Mouse (Mus musculus) hindbrain, embryonic 16.5 days (tissue): ENCODE data around the gene Radil. TPM values are rescaled to one million over a fixed set of nuclear protein-coding genes. Genes with fewer than 3 reads are reported as not detected.

Experiments used
- ATAC-seq: fragments of 200-750 bp; cut with Nextera tagmentation; 2 replicates; pipeline ENCODE4 v1.8.0; 2017; ENCODE audit warnings: moderate TSS enrichment, moderate library complexity
- H3K27ac ChIP-seq: fragments of 300-500 bp; sonication (generic); 2 replicates; pipeline ENCODE4 v1.5.1; 2014; ENCODE audit warnings: low read depth, mild to moderate bottlenecking, control low read depth, low read length, moderate library complexity
- H3K27me3 ChIP-seq: fragments of 300-500 bp; sonication (generic); replicated peaks from 2 replicates; pipeline ENCODE4 v1.6.1; 2014; ENCODE audit warnings: low read length; ENCODE audit not compliant: control insufficient read depth, insufficient read depth
- H3K36me3 ChIP-seq: fragments of 300-500 bp; sonication (generic); 2 replicates; pipeline ENCODE4 v1.6.1; 2014; ENCODE audit warnings: mild to moderate bottlenecking, low read length, moderate library complexity, mixed read lengths; ENCODE audit not compliant: control insufficient read depth, insufficient read depth
- H3K4me1 ChIP-seq: fragments of 300-500 bp; sonication (generic); 2 replicates; pipeline ENCODE4 v1.6.1; 2014; ENCODE audit warnings: low read depth, low read length; ENCODE audit not compliant: control insufficient read depth, insufficient read depth
- H3K4me2 ChIP-seq: fragments of 300-500 bp; sonication (generic); 2 replicates; pipeline ENCODE4 v1.6.1; 2014; ENCODE audit warnings: mild to moderate bottlenecking, low read length, control low read depth, moderate library complexity
- H3K4me3 ChIP-seq: fragments of 300-500 bp; sonication (generic); 2 replicates; pipeline ENCODE4 v1.5.1; 2014; ENCODE audit warnings: mild to moderate bottlenecking, low read length, control low read depth, moderate library complexity
- H3K9ac ChIP-seq: fragments of 300-500 bp; sonication (generic); 2 replicates; pipeline ENCODE4 v1.6.1; 2014; ENCODE audit warnings: low read depth, mild to moderate bottlenecking, control low read depth, low read length, moderate library complexity
- H3K9me3 ChIP-seq: fragments of 300-500 bp; sonication (generic); 2 replicates; pipeline ENCODE4 v1.6.1; 2014; ENCODE audit warnings: mild to moderate bottlenecking, low read length, moderate library complexity; ENCODE audit not compliant: control insufficient read depth
- WGBS: fragments of 180-500 bp; shearing (Covaris S2); extraction: QIAGEN DNeasy Blood & Tissue Kit; methylation state at CpG from one replicate; pipeline ENCODE4 v1.1.7; 2014; 5-methylcytosine and 5-hydroxymethylcytosine counted together
- polyA plus RNA-seq: library from polyadenylated mRNA; unstranded; fragments of >200 nt; fragmentation: Nextera tagmentation; extraction: Ambion mirVana; gene quantifications from 2 replicates; pipeline ENCODE4 v1.2.1, GENCODE M21; 2015

Gene Radil
- polyA plus RNA-seq, 1 experiment from 2014 or later: 24.3 TPM

- peak overlapping the region; percentile 40 for H3K9ac ChIP-seq
- H3K4me2 ChIP-seq: peak overlapping the region; percentile 27; the same call in 1 of the 2 replicates
- H3K4me3 ChIP-seq: no peak overlapping the region
- peaks cover 11% of the 10 kb centered on the region for H3K4me1 ChIP-seq
- WGBS: 6% methylated on average over 9 of the region's 9 CpGs
- no peaks in the 10 kb centered on the region for H3K9me3 ChIP-seq
- peak overlapping the region; percentile 58; the same call in 1 of the 2 replicates for H3K27ac ChIP-seq
- H3K36me3 ChIP-seq: peaks cover 4% of the 10 kb centered on the region; the same call in 1 of the 2 replicates
- no peaks in the 10 kb centered on the region for H3K27me3 ChIP-seq
- ATAC-seq: peak; percentile 70
Observed at GRCm38 (mm10) chr5:142448076-142448475, 102.8 kb downstream of the Radil start.

GRCm38 (mm10) chr5:142445709-142446108 lies 105.2 kb downstream of the Radil start:
- peaks cover 19% of the 10 kb centered on the region for H3K4me1 ChIP-seq
- H3K27me3 ChIP-seq: no peaks in the 10 kb centered on the region
- H3K27ac ChIP-seq: no peak overlapping the region
- no peaks in the 10 kb centered on the region for H3K9me3 ChIP-seq
- no peaks in the 10 kb centered on the region; the same call in 1 of the 2 replicates for H3K36me3 ChIP-seq
- 35% methylated on average over 8 of the region's 8 CpGs for WGBS
- no peak overlapping the region for H3K4me3 ChIP-seq
- no peak overlapping the region for H3K9ac ChIP-seq
- H3K4me2 ChIP-seq: no peak overlapping the region
- ATAC-seq: no peak

- Histone ChIP-seq H3K9ac (no peak overlapping the region), H3K27me3 (no peaks in the 10 kb centered on the region), H3K4me1 (peaks cover 26% of the 10 kb centered on the region), H3K4me3 (no peak overlapping the region), H3K4me2 (no peak overlapping the region), H3K36me3 (no peaks in the 10 kb centered on the region), H3K27ac (no peak overlapping the region; the same call in 1 of the 2 replicates), H3K9me3 (no peaks in the 10 kb centered on the region)
- ATAC-seq: no peak
- 20% methylated on average over 4 of the region's 11 CpGs for WGBS
Observed at GRCm38 (mm10) chr5:142444791-142445531, 105.9 kb downstream of the Radil start.

DNA sequence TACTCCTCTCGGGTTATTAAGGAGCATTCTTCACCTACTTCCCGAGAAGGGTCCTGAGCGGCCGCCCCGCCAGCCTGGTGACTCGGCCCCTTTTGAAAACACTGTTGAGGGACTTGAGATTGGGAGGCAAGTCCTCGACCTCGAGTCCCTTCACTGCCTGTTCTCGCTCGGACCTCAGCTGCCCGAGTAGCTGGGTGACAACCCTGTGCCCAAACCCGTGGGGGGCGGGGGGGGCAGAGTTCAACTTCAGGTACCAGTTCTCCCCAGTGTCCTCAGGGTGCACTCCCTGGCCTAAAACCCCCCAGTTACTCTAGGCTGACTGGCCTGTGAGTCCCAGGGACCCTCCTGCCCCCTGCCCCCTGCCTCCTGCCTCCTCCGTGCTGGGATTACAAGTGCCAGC lies 106.9 kb downstream of the Radil start:
- Histone ChIP-seq H3K9ac (no peak overlapping the region), H3K27ac (no peak overlapping the region), H3K36me3 (no peaks in the 10 kb centered on the region), H3K4me1 (peaks cover 31% of the 10 kb centered on the region), H3K9me3 (no peaks in the 10 kb centered on the region), H3K27me3 (no peaks in the 10 kb centered on the region), H3K4me3 (no peak overlapping the region), H3K4me2 (no peak overlapping the region)
- 75% methylated on average over 14 of the region's 14 CpGs for WGBS
- no peak for ATAC-seq

GRCm38 (mm10) chr5:142443514-142443913 lies 107.4 kb downstream of the Radil start:
- Histone ChIP-seq H3K9me3 (no peaks in the 10 kb centered on the region), H3K27ac (no peak overlapping the region), H3K36me3 (no peaks in the 10 kb centered on the region), H3K4me3 (no peak overlapping the region), H3K27me3 (no peaks in the 10 kb centered on the region), H3K4me1 (peaks cover 31% of the 10 kb centered on the region), H3K4me2 (no peak overlapping the region), H3K9ac (no peak overlapping the region)
- 55% methylated on average over 15 of the region's 15 CpGs for WGBS
- no peak for ATAC-seq

GRCm38 (mm10) chr5:142442045-142442440 lies 108.9 kb downstream of the Radil start:
- Histone ChIP-seq H3K4me2 (no peak overlapping the region), H3K36me3 (no peaks in the 10 kb centered on the region), H3K4me1 (peaks cover 26% of the 10 kb centered on the region), H3K9me3 (no peaks in the 10 kb centered on the region), H3K9ac (no peak overlapping the region), H3K27ac (no peak overlapping the region; the same call in 1 of the 2 replicates), H3K27me3 (no peaks in the 10 kb centered on the region), H3K4me3 (no peak overlapping the region)
- ATAC-seq: no peak
- 83% methylated on average over 7 of the region's 7 CpGs for WGBS

GRCm38 (mm10) chr5:142441332-142442044 lies 109.4 kb downstream of the Radil start:
- Histone ChIP-seq H3K27ac (peak overlapping the region; percentile 80), H3K27me3 (no peaks in the 10 kb centered on the region), H3K9ac (no peak overlapping the region), H3K36me3 (peaks cover 2% of the 10 kb centered on the region; the same call in 1 of the 2 replicates), H3K9me3 (no peaks in the 10 kb centered on the region), H3K4me2 (peak overlapping the region; percentile 54; the same call in 1 of the 2 replicates), H3K4me3 (no peak overlapping the region), H3K4me1 (peaks cover 26% of the 10 kb centered on the region)
- WGBS: 52% methylated on average over 22 of the region's 22 CpGs
- no peak for ATAC-seq

- Histone ChIP-seq H3K9ac (0 out of 2 replicates have a peak overlapping the region, but pooled peaks have one; percentile 11), H3K4me2 (peak overlapping the region; percentile 54), H3K9me3 (no peaks in the 10 kb centered on the region), H3K27ac (peak overlapping the region; percentile 80), H3K27me3 (no peaks in the 10 kb centered on the region), H3K36me3 (peaks cover 9% of the 10 kb centered on the region), H3K4me1 (peaks cover 24% of the 10 kb centered on the region), H3K4me3 (peak overlapping the region; percentile 20)
- peak; percentile 90 for ATAC-seq
- 2% methylated on average over 19 of the region's 19 CpGs for WGBS
Observed at GRCm38 (mm10) chr5:142440451-142441147, 110.3 kb downstream of the Radil start.
